Mouse (Mus musculus): ENCODE results near the gene Fry. TPM values are rescaled to one million over a fixed set of nuclear protein-coding genes. Genes with fewer than 3 reads are reported as not detected.
A peak's percentile ranks its signal among the peaks of the same experiment; 100 is the strongest.

The Fry gene
- polyA plus RNA-seq, 1 experiment from 2014 or later: 5.5 TPM

DNA sequence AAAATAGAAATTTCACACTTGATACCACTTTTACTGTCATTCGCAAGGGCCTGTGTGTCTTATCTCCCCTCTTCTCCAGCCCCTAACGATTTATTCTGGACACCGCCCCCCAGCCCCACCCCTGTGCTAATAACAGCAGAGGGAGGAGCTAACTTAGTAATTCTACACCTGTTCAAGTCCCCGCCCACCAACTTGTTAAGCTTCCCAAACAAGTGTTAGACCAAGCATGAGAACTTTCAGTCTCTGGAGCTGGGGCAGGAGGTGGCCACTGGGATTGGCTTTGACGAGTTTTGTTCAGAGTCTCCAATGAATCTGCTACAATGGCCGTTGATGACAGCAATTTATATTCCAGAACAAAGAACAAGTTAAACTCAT is 77.8 kb downstream of the Fry start:
- 1% methylated on average over 6 of the region's 6 CpGs for WGBS
- H3K9ac ChIP-seq (ENCODE audit: low read depth, low read length): peak overlapping the region; percentile 26; the same call in 1 of the 2 replicates

DNA sequence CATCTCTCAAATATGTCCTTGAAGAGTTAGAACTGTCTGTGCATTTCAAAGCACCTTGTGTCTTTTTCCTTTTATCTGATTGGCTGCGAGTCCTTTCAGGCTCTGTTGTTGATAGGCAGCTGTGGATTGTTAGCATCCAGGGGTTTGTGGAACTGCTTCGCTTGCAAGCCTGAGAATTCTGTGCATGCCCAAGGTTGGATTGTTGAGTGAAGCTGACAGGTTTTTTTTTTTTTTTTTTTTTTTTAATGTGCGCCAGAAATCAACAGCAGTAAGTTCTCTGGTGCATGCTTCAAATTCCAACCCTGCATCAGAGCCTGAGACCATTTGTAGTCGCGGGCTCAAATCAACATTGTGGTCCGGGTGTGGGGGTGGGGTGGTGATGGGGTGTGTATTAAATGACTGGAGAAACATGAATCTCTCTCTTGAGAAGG is 78.5 kb downstream of the Fry start:
- no peak overlapping the region for H3K27ac ChIP-seq (ENCODE audit: low read depth, low read length)
- no peaks in the 10 kb centered on the region for H3K9me3 ChIP-seq (ENCODE audit: control insufficient read depth)
- peak overlapping the region; percentile 76 for H3K4me2 ChIP-seq (replicated peaks; ENCODE audit: low read depth)
- H3K36me3 ChIP-seq (ENCODE audit: control insufficient read depth, insufficient read depth): no peaks in the 10 kb centered on the region
- peak overlapping the region; percentile 50 for H3K4me3 ChIP-seq (ENCODE audit: low read depth, low read length)
- no peak for TF ChIP-seq CTCF (IDR thresholded peaks at IDR 0.05; ENCODE audit: low read depth)
- no peaks in the 10 kb centered on the region for H3K27me3 ChIP-seq (replicated peaks; ENCODE audit: control insufficient read depth, insufficient read depth, low read length)
- H3K4me1 ChIP-seq (replicated peaks; ENCODE audit: control insufficient read depth, insufficient read depth, low read length): no peaks in the 10 kb centered on the region
- H3K9ac ChIP-seq (ENCODE audit: low read depth, low read length): no peak overlapping the region
- no peak for ATAC-seq
- WGBS: 5% methylated on average over 6 of the region's 6 CpGs

More for the DNA sequence above, 77.8 kb downstream of the Fry start:
- Histone ChIP-seq H3K4me1 (replicated peaks; ENCODE audit: control insufficient read depth, insufficient read depth, low read length) (no peaks in the 10 kb centered on the region), H3K4me2 (replicated peaks; ENCODE audit: low read depth) (peak overlapping the region; percentile 76), H3K9me3 (ENCODE audit: control insufficient read depth) (no peaks in the 10 kb centered on the region), H3K27me3 (replicated peaks; ENCODE audit: control insufficient read depth, insufficient read depth, low read length) (no peaks in the 10 kb centered on the region), H3K4me3 (ENCODE audit: low read depth, low read length) (peak overlapping the region; percentile 50), H3K27ac (ENCODE audit: low read depth, low read length) (peak overlapping the region; percentile 46), H3K36me3 (ENCODE audit: control insufficient read depth, insufficient read depth) (no peaks in the 10 kb centered on the region)
- no peak for TF ChIP-seq CTCF (IDR thresholded peaks at IDR 0.05; ENCODE audit: low read depth)
- peak; percentile 85 for ATAC-seq

DNA sequence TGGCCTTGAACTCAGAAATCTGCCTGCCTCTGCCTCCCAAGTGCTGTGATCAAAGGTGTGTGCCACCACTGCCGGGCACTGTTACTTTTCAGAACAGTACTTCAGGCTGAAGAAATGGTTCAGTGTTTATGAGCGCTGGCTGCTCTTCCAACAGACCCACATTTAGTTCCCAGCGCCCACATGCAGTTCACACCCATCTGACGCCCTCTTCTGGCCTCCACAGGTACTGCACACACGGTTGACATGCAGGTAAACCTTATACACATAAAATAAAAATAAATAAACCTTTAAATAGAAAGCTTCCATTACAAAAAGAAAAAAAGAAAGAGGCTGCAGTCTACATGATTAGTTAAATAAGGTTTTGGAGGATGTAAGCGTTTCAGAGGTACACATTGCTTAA is 88.3 kb downstream of the Fry start:
- Histone ChIP-seq H3K36me3 (ENCODE audit: control insufficient read depth, insufficient read depth) (no peaks in the 10 kb centered on the region), H3K27ac (ENCODE audit: low read depth, low read length) (no peak overlapping the region), H3K4me3 (ENCODE audit: low read depth, low read length) (no peak overlapping the region), H3K9ac (ENCODE audit: low read depth, low read length) (no peak overlapping the region), H3K4me2 (replicated peaks; ENCODE audit: low read depth) (no peak overlapping the region), H3K4me1 (replicated peaks; ENCODE audit: control insufficient read depth, insufficient read depth, low read length) (no peaks in the 10 kb centered on the region), H3K27me3 (replicated peaks; ENCODE audit: control insufficient read depth, insufficient read depth, low read length) (no peaks in the 10 kb centered on the region), H3K9me3 (ENCODE audit: control insufficient read depth) (no peaks in the 10 kb centered on the region)
- ATAC-seq: no peak
- TF ChIP-seq CTCF (IDR thresholded peaks at IDR 0.05; ENCODE audit: low read depth): peak; percentile 38
- WGBS: 85% methylated on average over 6 of the region's 6 CpGs

GRCm38 (mm10) chr5:150207596-150207995 is 89.2 kb downstream of the Fry start:
- H3K4me2 ChIP-seq (replicated peaks; ENCODE audit: low read depth): peak overlapping the region; percentile 30; the same call in 1 of the 2 replicates
- WGBS: 29% methylated on average over 18 of the region's 18 CpGs
- H3K9ac ChIP-seq (ENCODE audit: low read depth, low read length): no peak overlapping the region
- H3K4me1 ChIP-seq (replicated peaks; ENCODE audit: control insufficient read depth, insufficient read depth, low read length): no peaks in the 10 kb centered on the region
- no peak overlapping the region for H3K4me3 ChIP-seq (ENCODE audit: low read depth, low read length)
- no peak overlapping the region for H3K27ac ChIP-seq (ENCODE audit: low read depth, low read length)
- H3K36me3 ChIP-seq (ENCODE audit: control insufficient read depth, insufficient read depth): no peaks in the 10 kb centered on the region
- no peak for ATAC-seq
- TF ChIP-seq CTCF (IDR thresholded peaks at IDR 0.05; ENCODE audit: low read depth): no peak
- H3K9me3 ChIP-seq (ENCODE audit: control insufficient read depth): no peaks in the 10 kb centered on the region
- H3K27me3 ChIP-seq (replicated peaks; ENCODE audit: control insufficient read depth, insufficient read depth, low read length): no peaks in the 10 kb centered on the region

GRCm38 (mm10) chr5:150208009-150208408 is 89.6 kb downstream of the Fry start:
- H3K27me3 ChIP-seq (replicated peaks; ENCODE audit: control insufficient read depth, insufficient read depth, low read length): no peaks in the 10 kb centered on the region
- H3K9ac ChIP-seq (ENCODE audit: low read depth, low read length): no peak overlapping the region
- no peak overlapping the region for H3K27ac ChIP-seq (ENCODE audit: low read depth, low read length)
- TF ChIP-seq CTCF (IDR thresholded peaks at IDR 0.05; ENCODE audit: low read depth): no peak
- H3K9me3 ChIP-seq (ENCODE audit: control insufficient read depth): no peaks in the 10 kb centered on the region
- H3K4me3 ChIP-seq (ENCODE audit: low read depth, low read length): no peak overlapping the region
- no peaks in the 10 kb centered on the region for H3K4me1 ChIP-seq (replicated peaks; ENCODE audit: control insufficient read depth, insufficient read depth, low read length)
- peak overlapping the region; percentile 30; the same call in 1 of the 2 replicates for H3K4me2 ChIP-seq (replicated peaks; ENCODE audit: low read depth)
- ATAC-seq: no peak
- 44% methylated on average over 7 of the region's 7 CpGs for WGBS
- H3K36me3 ChIP-seq (ENCODE audit: control insufficient read depth, insufficient read depth): no peaks in the 10 kb centered on the region

DNA sequence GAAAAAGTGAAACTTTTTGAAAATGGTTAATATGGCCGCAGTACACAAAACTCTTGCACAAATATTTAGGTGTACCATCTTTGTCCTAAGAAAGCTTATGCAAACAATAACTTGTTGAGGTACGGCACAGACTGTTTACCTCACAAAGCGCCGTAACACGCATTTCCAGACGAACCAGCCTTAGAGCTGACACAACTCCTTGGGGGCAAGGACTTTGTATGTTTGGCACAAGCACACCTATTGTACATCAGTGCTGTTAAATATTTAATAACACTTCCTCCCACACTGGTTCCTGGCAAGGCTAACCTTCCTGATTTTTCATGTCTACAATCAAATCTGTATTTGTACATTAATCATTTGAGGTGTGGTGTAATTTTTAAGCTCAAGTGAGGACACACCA is 95.6 kb downstream of the Fry start:
- no peak overlapping the region for H3K4me2 ChIP-seq (replicated peaks; ENCODE audit: low read depth)
- WGBS: 35% methylated on average over 6 of the region's 6 CpGs
- no peaks in the 10 kb centered on the region for H3K9me3 ChIP-seq (ENCODE audit: control insufficient read depth)
- H3K9ac ChIP-seq (ENCODE audit: low read depth, low read length): no peak overlapping the region
- TF ChIP-seq CTCF (IDR thresholded peaks at IDR 0.05; ENCODE audit: low read depth): no peak
- no peak overlapping the region for H3K4me3 ChIP-seq (ENCODE audit: low read depth, low read length)
- ATAC-seq: no peak
- 0 out of 2 replicates have a peak, but pooled peaks cover 4% of the 10 kb centered on the region for H3K4me1 ChIP-seq (replicated peaks; ENCODE audit: control insufficient read depth, insufficient read depth, low read length)
- no peaks in the 10 kb centered on the region for H3K27me3 ChIP-seq (replicated peaks; ENCODE audit: control insufficient read depth, insufficient read depth, low read length)
- no peak overlapping the region for H3K27ac ChIP-seq (ENCODE audit: low read depth, low read length)
- H3K36me3 ChIP-seq (ENCODE audit: control insufficient read depth, insufficient read depth): no peaks in the 10 kb centered on the region

DNA sequence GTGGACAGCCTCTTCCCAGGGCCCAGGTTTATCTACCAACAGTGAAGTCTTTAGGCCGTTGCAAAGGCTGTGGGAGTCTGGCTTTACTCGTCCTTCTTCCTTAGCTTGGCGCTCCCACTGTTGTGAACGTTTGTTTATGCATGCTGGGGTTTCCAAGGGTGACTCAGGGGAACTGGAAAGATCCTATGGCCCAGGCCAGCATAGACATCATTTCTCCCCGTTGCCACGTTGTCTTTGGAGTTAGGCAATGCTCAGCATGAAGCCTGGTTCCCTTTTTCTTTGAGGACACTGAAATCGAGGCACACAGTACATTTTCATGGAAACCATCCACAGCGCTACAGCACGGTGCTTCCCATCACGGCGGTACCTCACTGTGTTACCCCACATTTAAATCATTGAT is 97.6 kb downstream of the Fry start:
- Histone ChIP-seq H3K36me3 (ENCODE audit: control insufficient read depth, insufficient read depth) (no peaks in the 10 kb centered on the region), H3K27ac (ENCODE audit: low read depth, low read length) (no peak overlapping the region), H3K4me2 (replicated peaks; ENCODE audit: low read depth) (no peak overlapping the region), H3K4me3 (ENCODE audit: low read depth, low read length) (no peak overlapping the region), H3K9me3 (ENCODE audit: control insufficient read depth) (no peaks in the 10 kb centered on the region), H3K4me1 (replicated peaks; ENCODE audit: control insufficient read depth, insufficient read depth, low read length) (0 out of 2 replicates have a peak, but pooled peaks cover 4% of the 10 kb centered on the region), H3K9ac (ENCODE audit: low read depth, low read length) (no peak overlapping the region), H3K27me3 (replicated peaks; ENCODE audit: control insufficient read depth, insufficient read depth, low read length) (no peaks in the 10 kb centered on the region)
- ATAC-seq: no peak
- 49% methylated on average over 11 of the region's 11 CpGs for WGBS
- no peak for TF ChIP-seq CTCF (IDR thresholded peaks at IDR 0.05; ENCODE audit: low read depth)

Data from intestine, postnatal 0 days (tissue).